Mouse (Mus musculus) kidney, adult 2 months (tissue): ENCODE measurements around the gene Slc1a4.

Experiments used
- CTCF ChIP-seq: fragments of 200-500 bp; conservative IDR thresholded peaks from 2 replicates; pipeline ENCODE4 v1.5.1; 2011; ENCODE audit warnings: low read depth, mild to moderate bottlenecking, control low read depth, low read length, moderate library complexity, mixed read lengths; ENCODE audit not compliant: insufficient read depth, insufficient read length
- POLR2A ChIP-seq: fragments of 200-500 bp; IDR thresholded peaks from one replicate; pipeline ENCODE4 v1.6.1; 2011; ENCODE audit warnings: low read depth, low read length, control low read depth

- no peak for TF ChIP-seq POLR2A
- TF ChIP-seq CTCF, result no peak
Measured at GRCm38 (mm10) chr11:20253088-20253487, 79.4 kb downstream of the Slc1a4 start.
